Mouse (Mus musculus) liver, postnatal 0 days (tissue): Measurements from ENCODE around the gene Gjd3. TPM values are rescaled to one million over a fixed set of nuclear protein-coding genes. Genes with fewer than 3 reads are reported as not detected.

Experiments used
- ATAC-seq: fragments of 200-750 bp; cut with Nextera tagmentation; 2 replicates; pipeline ENCODE4 v1.8.0; 2017; ENCODE audit warnings: mild to moderate bottlenecking, moderate library complexity
- DNase-seq: peaks from one replicate; pipeline ENCODE4 v3.0.0-alpha.2; 2016
- H3K27ac ChIP-seq: fragments of 300-500 bp; sonication (generic); 2 replicates; pipeline ENCODE4 v1.5.1; 2014; ENCODE audit warnings: antibody characterized with exemption, moderate library complexity, mild to moderate bottlenecking, low read depth
- H3K27me3 ChIP-seq: fragments of 300-500 bp; sonication (generic); 2 replicates; pipeline ENCODE4 v1.6.1; 2014; ENCODE audit warnings: low read length, control low read depth, mixed read lengths; ENCODE audit not compliant: insufficient read depth
- H3K36me3 ChIP-seq: fragments of 300-500 bp; sonication (generic); replicated peaks from 2 replicates; pipeline ENCODE4 v1.6.1; 2014; ENCODE audit warnings: mild to moderate bottlenecking, control low read depth, low read length, moderate library complexity, mixed read lengths; ENCODE audit not compliant: insufficient read depth
- H3K4me1 ChIP-seq: fragments of 300-500 bp; sonication (generic); 2 replicates; pipeline ENCODE4 v1.6.1; 2014; ENCODE audit warnings: antibody characterized with exemption, mild to moderate bottlenecking, control low read depth; ENCODE audit not compliant: insufficient read depth
- H3K4me2 ChIP-seq: fragments of 300-500 bp; sonication (generic); 2 replicates; pipeline ENCODE4 v1.6.1; 2014; ENCODE audit warnings: low read depth, mild to moderate bottlenecking, low read length, moderate library complexity, mixed read lengths
- H3K4me3 ChIP-seq: fragments of 300-500 bp; sonication (generic); 2 replicates; pipeline ENCODE4 v1.5.1; 2014; ENCODE audit warnings: low read depth, low read length
- H3K9ac ChIP-seq: fragments of 300-500 bp; sonication (generic); replicated peaks from 2 replicates; pipeline ENCODE4 v1.6.1; 2014; ENCODE audit warnings: mild to moderate bottlenecking, moderate library complexity
- H3K9me3 ChIP-seq: fragments of 300-500 bp; sonication (generic); 2 replicates; pipeline ENCODE4 v1.6.1; 2016; ENCODE audit warnings: mild to moderate bottlenecking, control low read depth, low read length, mixed read lengths
- CTCF ChIP-seq: sonication (generic); IDR thresholded peaks from 2 replicates; pipeline ENCODE4 v1.5.1; 2016; ENCODE audit warnings: antibody characterized with exemption, low read depth
- EP300 ChIP-seq: IDR thresholded peaks from 2 replicates; pipeline ENCODE4 v1.6.1; 2016; ENCODE audit warnings: antibody characterized with exemption, low read depth, mild to moderate bottlenecking
- WGBS: fragments of 180-500 bp; shearing (Covaris S2); extraction: QIAGEN DNeasy Blood & Tissue Kit; methylation state at CpG from one replicate; pipeline ENCODE4 v1.1.7; 2014; ENCODE audit not compliant: insufficient replicate concordance; 5-methylcytosine and 5-hydroxymethylcytosine counted together
- polyA plus RNA-seq: library from polyadenylated mRNA; unstranded; fragments of >200 nt; fragmentation: Nextera tagmentation; extraction: Ambion mirVana; gene quantifications from 2 replicates; pipeline ENCODE4 v1.2.1, GENCODE M21; 2015

The Gjd3 gene
- polyA plus RNA-seq, 1 experiment from 2014 or later: not detected

- Histone ChIP-seq H3K27ac (peak overlapping the region; percentile 72; the same call in 1 of the 2 replicates), H3K36me3 (peaks cover 39% of the 10 kb centered on the region), H3K4me1 (peaks cover 5% of the 10 kb centered on the region; the same call in 1 of the 2 replicates), H3K4me2 (peak overlapping the region; percentile 70), H3K4me3 (peak overlapping the region; percentile 81), H3K9me3 (no peaks in the 10 kb centered on the region), H3K9ac (peak overlapping the region; percentile 89), H3K27me3 (no peaks in the 10 kb centered on the region)
- DNase-seq (no peak), ATAC-seq (no peak)
- WGBS: 9% methylated on average over 4 of the region's 4 CpGs
- TF ChIP-seq EP300 (no peak), CTCF (no peak)
These were observed 40.3 kb upstream of the Gjd3 start for GRCm38 (mm10) chr11:99023094-99023493.

- no peak for ATAC-seq
- H3K27ac ChIP-seq: no peak overlapping the region
- peak overlapping the region; percentile 81 for H3K4me3 ChIP-seq
- H3K9me3 ChIP-seq: no peaks in the 10 kb centered on the region
- peak overlapping the region; percentile 70 for H3K4me2 ChIP-seq
- TF ChIP-seq EP300 (no peak), CTCF (no peak)
- no peak for DNase-seq
- H3K27me3 ChIP-seq: no peaks in the 10 kb centered on the region
- peaks cover 45% of the 10 kb centered on the region for H3K36me3 ChIP-seq
- peaks cover 5% of the 10 kb centered on the region; the same call in 1 of the 2 replicates for H3K4me1 ChIP-seq
- H3K9ac ChIP-seq: peak overlapping the region; percentile 89
- 69% methylated on average over 5 of the region's 5 CpGs for WGBS
These were observed 39.6 kb upstream of the Gjd3 start for GRCm38 (mm10) chr11:99022384-99022933.

DNA sequence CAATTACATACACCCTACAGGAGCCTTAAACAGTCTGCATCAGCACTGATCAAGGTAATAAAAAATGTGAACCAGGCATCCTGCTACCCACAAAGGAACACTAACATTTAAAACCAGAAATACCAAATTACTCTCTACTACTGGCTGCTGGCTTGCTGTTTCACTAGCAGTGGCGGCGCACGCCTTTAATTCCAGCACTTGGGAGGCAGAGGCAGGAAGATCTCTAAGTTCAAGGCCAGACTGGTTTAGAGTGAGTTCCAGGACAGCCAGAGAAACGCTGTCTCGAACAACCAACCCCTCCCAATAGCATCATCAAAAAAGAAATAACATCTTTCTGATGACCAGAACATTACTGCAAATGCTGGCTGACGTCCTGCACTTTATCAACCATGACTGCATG is 37.0 kb upstream of the Gjd3 start:
- no peak overlapping the region for H3K4me2 ChIP-seq
- ATAC-seq (no peak), DNase-seq (no peak)
- no peaks in the 10 kb centered on the region for H3K9me3 ChIP-seq
- H3K4me1 ChIP-seq: peaks cover 5% of the 10 kb centered on the region; the same call in 1 of the 2 replicates
- H3K4me3 ChIP-seq: no peak overlapping the region
- no peaks in the 10 kb centered on the region for H3K27me3 ChIP-seq
- H3K27ac ChIP-seq: no peak overlapping the region
- WGBS: 91% methylated on average over 6 of the region's 6 CpGs
- peaks cover 72% of the 10 kb centered on the region for H3K36me3 ChIP-seq
- TF ChIP-seq EP300 (no peak), CTCF (no peak)
- H3K9ac ChIP-seq: no peak overlapping the region

GRCm38 (mm10) chr11:99013856-99014255 is 31.0 kb upstream of the Gjd3 start:
- no peak overlapping the region for H3K4me3 ChIP-seq
- H3K4me1 ChIP-seq: no peaks in the 10 kb centered on the region
- no peak overlapping the region for H3K27ac ChIP-seq
- no peaks in the 10 kb centered on the region for H3K9me3 ChIP-seq
- H3K4me2 ChIP-seq: no peak overlapping the region
- 96% methylated on average over 1 of the region's 1 CpGs for WGBS
- DNase-seq: no peak
- TF ChIP-seq EP300 (no peak), CTCF (no peak)
- H3K27me3 ChIP-seq: no peaks in the 10 kb centered on the region
- peaks cover 98% of the 10 kb centered on the region for H3K36me3 ChIP-seq
- no peak for ATAC-seq
- no peak overlapping the region for H3K9ac ChIP-seq

DNA sequence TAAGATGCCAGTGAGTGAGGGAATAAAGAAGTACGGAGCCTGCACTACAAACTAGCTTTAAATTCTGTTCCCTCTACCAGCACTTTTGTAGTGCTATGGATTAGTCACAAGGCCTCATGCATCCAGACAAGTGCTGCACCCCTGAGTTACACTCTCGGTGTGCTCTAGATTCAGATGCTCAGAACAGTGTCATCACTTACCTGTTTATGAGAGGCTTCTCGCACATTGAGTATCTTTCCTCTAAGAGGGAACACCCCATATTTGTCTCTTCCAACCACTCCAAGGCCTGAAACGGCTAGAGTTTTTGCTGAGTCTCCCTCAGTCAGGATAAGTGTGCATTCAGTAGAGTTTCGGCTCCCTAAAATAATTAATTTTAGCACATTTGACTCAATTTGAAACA is 27.9 kb upstream of the Gjd3 start:
- H3K4me1 ChIP-seq: no peaks in the 10 kb centered on the region
- no peak overlapping the region for H3K4me2 ChIP-seq
- ATAC-seq: no peak
- 93% methylated on average over 5 of the region's 5 CpGs for WGBS
- H3K27me3 ChIP-seq: no peaks in the 10 kb centered on the region
- no peak overlapping the region for H3K27ac ChIP-seq
- DNase-seq: no peak
- H3K9ac ChIP-seq: no peak overlapping the region
- H3K9me3 ChIP-seq: no peaks in the 10 kb centered on the region
- H3K36me3 ChIP-seq: peaks cover 95% of the 10 kb centered on the region
- no peak for TF ChIP-seq EP300
- no peak for TF ChIP-seq CTCF
- H3K4me3 ChIP-seq: no peak overlapping the region

GRCm38 (mm10) chr11:99010124-99010523 is 27.3 kb upstream of the Gjd3 start:
- DNase-seq: no peak
- TF ChIP-seq EP300: no peak
- TF ChIP-seq CTCF: no peak
- WGBS: 63% methylated on average over 4 of the region's 4 CpGs
- H3K9ac ChIP-seq: no peak overlapping the region
- no peaks in the 10 kb centered on the region for H3K27me3 ChIP-seq
- no peak overlapping the region for H3K27ac ChIP-seq
- H3K4me3 ChIP-seq: no peak overlapping the region
- no peaks in the 10 kb centered on the region for H3K9me3 ChIP-seq
- H3K4me2 ChIP-seq: no peak overlapping the region
- no peak for ATAC-seq
- H3K4me1 ChIP-seq: no peaks in the 10 kb centered on the region
- H3K36me3 ChIP-seq: peaks cover 95% of the 10 kb centered on the region

- Histone ChIP-seq H3K27ac (no peak overlapping the region), H3K4me2 (no peak overlapping the region), H3K4me3 (no peak overlapping the region), H3K4me1 (no peaks in the 10 kb centered on the region), H3K27me3 (no peaks in the 10 kb centered on the region), H3K9me3 (no peaks in the 10 kb centered on the region), H3K36me3 (peaks cover 93% of the 10 kb centered on the region), H3K9ac (no peak overlapping the region)
- no peak for ATAC-seq
- DNase-seq: no peak
- no peak for TF ChIP-seq CTCF
- no peak for TF ChIP-seq EP300
- 91% methylated on average over 9 of the region's 9 CpGs for WGBS
These were observed 24.0 kb upstream of the Gjd3 start for GRCm38 (mm10) chr11:99006788-99007187.
